Mouse (Mus musculus): ENCODE data around the gene Dus1l.
"Not testable (repeated sequence)": the region's sequence is repeated elsewhere in the genome, so short reads cannot be mapped to it uniquely, and the experiment has no call there.

The Dus1l gene

DNA sequence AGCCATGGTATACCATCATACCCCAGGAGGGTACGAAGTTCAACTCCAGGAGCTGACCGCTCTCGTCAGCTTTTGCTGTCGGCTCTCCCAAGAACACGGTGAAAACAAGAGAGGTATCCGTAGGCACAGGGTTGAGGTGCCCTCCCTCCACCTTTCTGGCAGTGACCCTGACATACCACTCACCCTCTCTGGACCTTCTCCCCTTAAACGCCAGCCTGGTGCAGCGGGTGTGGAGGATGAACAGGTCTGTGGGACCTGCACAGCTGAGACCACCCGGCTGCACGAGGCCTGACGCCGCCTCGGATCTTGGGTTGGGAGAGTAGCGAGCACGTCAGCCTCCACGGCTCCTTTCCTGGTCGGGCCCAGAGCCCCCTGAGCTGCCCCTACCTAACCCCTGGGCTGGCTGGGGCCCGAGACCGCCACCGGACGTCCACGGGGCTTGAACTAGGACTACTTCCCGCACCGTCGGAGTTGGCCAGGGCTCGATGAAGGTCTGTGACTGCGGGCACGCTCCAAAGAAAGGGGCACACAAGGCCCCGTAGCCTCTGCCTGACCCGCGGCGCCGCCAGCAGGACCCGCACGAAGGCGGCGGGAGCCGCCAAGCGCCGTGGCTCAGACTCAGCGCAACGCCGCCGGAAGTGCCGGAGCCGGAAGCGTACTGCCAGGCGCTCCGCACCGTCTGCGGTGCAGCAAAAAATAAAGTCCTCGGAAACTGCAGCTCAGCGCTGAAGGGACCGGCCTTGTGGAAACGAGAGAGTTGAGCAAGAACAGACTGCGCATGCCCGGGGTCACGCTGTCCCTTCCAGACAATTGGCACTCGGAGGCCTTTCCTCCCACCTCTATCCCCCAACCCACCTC, at the start of gene Dus1l:
TSS of gene Dus1l (minus strand) at position 648 of the 858 bp plus-strand sequence.
- peak; percentile 94 for DNase-seq (ENCODE audit: low read depth, low spot score)

DNA sequence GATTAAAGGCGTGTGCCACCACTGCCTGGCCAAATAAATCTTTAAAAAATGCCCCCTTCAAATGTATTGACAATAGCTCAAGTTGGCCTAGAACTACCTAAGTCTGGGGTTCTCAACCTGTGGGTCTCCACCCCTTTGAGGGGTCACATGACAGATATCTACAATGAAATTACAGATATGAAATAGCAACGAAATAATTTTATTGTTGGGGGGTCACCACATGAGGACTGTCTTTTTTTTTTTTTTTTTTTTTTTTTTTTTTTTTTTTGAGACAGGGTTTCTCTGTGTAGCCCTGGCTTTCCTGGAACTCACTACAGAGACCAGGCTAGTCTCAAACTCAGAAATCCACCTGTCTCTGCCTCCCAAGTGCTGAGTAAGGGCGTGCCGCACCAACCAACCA, 48.1 kb upstream of the Dus1l start:
- DNase-seq (ENCODE audit: low read depth, low spot score): no peak

DNA sequence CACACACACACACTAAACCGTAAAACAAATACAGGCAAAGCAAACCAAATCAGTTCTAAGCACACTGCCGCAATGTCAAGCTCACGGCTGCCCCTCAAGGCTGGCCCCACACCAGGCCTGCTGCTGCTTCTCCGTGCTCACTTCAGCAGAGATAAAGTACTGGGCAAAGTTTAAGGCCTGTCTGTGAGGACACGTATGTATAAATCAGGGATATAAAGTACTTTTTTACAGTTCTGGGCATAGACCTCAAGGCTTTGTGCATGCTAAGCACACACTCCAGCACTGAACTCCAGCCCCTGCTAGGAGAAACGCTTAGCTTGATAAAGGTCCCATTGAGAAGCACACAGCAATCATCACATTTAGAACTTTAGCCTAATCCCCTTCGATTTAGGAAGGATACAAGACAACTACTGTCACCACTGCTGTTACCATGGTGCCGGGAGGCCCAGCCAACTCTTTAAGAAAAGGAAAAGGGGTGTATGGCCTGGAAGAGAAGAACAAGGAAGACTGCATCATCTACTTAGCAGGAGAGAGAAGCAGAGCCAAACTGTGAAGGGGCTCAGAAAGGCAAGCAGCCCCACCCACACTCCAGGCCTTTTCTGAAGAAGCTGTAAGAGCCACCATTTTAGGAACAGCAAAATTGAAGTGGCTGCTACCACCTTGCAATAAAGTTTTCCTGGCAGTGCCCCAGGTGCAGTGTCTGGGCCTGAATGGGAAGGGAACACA, 37.5 kb upstream of the Dus1l start:
- no peak for DNase-seq (ENCODE audit: low read depth, low spot score)

DNA sequence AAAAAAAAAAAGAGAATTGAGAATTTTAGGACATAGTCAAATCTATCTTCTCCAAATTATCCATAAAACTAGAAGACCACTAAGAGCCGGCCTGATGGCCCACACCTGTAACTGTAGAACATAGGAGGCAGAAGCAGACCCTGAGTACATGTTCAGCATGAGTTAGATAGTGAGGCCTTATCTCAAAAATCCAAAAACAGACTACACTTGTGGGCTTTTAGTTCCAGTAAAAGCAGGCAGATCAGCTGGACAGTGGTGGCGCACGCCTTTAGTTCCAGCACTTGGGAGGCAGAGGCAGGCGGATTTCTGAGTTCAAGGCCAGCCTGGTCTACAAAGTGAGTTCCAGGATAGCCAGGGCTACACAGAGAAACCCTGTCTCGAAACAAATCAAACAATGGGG, 36.8 kb upstream of the Dus1l start:
- not testable (repeated sequence) for DNase-seq (ENCODE audit: low read depth, low spot score)

DNA sequence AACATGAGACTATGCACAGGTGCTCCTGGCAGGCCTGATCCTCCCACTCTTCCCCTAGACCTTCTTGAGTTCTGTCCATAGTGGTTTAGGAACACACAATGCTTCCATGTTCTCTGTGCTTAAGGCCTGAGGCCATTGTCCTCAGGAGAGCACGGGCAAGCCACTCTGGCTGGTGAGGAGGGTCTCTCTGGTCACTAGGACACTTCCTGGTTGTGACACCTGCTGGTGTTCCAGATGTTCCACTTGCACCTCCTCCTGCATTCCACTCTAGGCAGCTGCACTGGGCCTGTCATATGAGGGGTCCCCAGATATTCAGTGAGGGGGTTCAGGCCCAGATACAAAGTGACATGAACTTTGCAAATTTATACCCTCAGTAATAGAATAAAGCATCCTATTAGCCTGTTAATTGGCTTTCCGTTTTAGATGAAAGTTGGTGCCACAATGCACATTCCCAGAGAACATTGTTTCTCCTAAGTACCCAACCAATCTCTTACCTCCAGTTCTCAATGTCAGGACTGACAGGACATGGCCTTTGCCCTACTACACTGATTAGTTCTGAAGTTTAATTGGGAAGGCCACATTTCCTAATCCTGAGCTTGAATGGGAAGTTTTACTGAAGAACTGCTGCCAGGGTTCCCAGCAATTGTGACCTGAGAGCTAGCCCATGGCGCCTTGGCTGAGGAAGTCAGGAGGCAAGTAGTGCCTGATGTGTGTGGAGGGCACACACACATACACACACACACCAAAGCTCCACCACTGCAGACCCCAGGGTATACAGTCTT, 35.6 kb upstream of the Dus1l start:
- DNase-seq (ENCODE audit: low read depth, low spot score): no peak

DNA sequence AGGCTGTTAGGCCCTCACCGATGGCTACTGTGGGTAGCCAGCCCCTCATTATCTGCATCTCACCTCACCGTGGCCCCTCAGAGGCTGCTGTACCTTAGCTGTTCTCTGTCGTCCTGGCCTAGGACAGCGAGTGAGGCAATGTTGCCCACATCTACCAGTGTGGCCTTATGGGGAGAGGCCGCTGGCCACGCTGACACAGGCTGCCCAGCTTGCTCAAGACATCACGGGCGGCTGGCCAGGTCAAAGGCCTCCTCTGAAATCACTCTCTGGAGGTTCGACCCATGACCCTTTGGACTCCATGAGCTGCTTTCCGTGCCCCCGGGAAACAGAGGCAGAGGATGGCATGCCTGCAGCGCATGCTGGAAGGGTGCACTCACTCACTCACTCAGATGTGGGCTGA, 34.5 kb upstream of the Dus1l start:
- DNase-seq (ENCODE audit: low read depth, low spot score): no peak

DNA sequence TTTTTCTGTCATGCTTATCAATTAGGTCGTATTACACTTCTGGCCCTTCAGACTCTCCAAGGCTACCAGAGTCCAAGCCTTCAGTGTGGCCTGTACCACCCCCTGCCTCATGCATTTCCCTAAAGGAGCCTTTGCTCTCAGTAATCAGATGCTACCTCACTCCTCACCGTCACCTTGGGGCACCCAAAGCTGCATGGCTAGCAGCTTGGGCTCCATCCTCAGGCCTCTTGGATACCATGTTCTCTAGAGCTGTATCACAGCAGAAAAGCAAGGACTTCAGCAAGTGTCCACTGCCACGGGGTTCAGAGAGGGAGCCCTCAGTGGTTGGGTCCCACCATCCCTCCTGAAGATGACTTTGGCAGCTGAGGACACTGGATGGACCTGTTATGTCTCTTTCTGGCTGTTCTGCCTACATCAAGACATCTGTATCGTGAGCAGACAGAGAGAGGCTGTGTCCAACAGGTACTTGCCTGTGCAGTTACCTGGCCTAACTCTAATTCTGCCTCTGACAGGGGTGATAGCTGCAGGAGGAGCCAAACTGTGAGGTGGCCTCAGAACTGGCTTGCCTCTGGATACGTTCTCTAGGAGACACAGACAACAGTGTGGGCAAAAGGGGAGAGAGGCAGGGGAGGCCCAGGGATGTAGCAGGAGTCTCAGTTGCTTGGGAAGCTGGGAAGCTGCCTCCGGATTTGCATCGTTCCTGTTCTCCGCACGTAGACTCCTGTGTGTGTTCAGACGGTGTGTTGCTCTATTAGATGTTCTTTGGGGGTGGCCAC, 33.7 kb upstream of the Dus1l start:
- DNase-seq (ENCODE audit: low read depth, low spot score): no peak

DNA sequence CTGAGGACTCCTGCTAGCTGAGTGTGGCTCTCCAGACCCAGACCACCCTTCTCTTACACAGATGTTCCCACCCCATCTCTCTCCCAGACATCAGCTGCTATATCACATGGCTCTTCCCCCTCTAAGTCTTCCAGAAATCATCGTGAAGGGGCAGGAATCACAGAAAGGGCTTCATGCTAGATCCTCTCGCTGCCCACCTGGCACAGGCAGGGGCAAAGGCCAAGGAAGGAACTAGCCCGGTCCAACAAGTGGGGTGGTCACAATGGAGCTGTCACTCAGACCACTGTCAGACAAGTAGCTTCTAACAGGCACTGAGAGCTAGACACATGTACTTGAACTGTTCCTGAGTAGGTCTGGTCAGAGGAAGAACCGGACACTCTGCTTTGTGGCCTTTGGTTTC, 32.2 kb upstream of the Dus1l start:
- DNase-seq (ENCODE audit: low read depth, low spot score): no peak

DNA sequence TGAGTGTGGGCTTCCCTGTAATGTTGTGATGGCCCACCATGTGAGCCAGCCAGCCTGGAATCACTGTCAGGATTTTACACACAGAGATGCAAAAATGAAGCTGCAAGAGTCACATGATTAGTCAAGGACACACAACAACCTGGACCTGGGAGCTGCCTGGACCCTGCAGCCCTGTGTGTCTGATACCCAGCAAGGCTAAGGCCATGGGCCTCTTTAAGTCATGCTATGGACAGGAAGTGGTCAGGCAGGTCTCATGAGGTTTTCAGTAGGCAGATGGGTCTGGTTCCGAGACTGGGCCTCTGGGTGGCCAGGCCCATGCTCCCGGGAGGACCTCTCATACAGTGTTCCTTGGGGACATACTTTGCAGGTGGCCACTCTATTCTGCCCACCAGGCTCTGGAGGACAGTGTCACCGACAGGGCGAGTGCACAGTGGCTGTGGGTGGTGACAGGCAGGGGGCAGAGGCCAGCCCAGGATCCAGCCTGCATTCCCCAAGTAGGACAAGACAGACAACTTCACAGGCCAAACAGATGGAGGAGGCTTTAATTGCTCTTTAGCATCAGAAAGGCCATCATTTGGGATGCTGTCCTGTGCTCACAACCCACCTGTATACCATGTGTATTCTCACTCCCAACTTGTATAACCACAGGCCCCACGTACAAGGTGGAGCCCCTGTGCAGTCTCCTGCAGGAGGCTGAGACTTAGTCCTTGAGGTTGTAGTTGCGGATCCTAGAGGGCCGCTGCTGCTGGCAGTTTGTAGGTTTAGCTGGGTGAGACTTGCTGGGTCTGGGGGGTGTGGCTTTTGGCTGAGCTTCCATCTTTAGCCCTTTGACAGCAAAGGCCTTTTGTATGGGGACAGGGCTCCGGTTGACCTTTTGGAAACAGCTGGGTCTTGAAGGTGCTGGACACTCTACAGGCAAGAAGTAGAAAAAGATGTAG, 30.1 kb upstream of the Dus1l start:
- no peak for DNase-seq (ENCODE audit: low read depth, low spot score)

DNA sequence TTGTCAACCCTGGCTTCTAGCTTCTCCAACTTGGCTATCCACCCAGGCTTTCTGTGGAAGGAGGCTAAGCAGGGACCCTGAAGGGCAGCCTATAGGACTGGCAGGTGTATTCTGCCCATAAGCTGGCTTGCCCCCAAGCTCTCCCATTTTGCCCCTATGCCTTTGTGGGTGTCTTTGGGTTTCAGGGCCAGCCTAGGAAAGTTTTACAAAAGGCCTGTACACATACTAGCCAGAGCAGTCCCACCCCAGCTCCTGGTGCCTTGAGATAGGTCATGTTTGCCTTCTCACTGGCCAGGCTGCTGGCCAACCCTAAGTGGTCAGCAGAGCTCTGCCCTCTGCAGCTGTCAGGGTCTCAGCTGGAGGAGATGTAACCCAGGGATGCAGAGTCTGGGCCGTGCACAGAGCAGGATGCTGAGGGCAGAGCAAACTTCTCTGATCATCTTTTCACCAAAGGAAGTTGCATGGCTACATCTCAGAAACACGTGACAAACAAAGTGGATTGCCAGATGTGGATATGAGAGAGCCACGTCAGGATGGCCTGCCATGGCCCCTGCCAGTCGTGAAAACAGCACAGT, 29.2 kb upstream of the Dus1l start:
- peak; percentile 8 for DNase-seq (ENCODE audit: low read depth, low spot score)

DNA sequence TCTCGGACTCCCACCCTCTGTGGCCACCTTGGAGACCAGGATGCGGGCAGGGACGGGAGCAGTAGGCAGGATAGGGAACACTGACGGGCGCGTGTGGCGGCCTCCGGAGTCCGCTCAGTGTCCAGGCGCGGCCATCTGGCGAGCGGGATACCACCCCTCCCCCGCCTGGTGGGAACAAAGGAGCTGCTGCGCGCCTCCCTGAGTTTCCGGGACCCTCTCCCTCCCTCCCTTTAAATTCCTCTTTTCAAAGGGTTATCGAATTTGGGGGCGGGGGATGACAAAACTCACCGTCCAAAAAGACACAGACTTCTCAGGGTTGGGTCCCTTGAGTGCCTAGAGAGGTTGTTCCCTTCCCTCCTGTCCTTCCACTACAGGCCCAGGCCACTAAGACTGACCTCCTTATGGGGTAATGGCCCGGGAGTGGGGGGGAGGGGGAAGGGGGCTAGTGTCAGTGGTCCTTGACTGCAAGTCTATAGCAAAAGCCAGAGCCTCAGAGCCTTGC, 28.6 kb upstream of the Dus1l start:
- no peak for DNase-seq (ENCODE audit: low read depth, low spot score)

DNA sequence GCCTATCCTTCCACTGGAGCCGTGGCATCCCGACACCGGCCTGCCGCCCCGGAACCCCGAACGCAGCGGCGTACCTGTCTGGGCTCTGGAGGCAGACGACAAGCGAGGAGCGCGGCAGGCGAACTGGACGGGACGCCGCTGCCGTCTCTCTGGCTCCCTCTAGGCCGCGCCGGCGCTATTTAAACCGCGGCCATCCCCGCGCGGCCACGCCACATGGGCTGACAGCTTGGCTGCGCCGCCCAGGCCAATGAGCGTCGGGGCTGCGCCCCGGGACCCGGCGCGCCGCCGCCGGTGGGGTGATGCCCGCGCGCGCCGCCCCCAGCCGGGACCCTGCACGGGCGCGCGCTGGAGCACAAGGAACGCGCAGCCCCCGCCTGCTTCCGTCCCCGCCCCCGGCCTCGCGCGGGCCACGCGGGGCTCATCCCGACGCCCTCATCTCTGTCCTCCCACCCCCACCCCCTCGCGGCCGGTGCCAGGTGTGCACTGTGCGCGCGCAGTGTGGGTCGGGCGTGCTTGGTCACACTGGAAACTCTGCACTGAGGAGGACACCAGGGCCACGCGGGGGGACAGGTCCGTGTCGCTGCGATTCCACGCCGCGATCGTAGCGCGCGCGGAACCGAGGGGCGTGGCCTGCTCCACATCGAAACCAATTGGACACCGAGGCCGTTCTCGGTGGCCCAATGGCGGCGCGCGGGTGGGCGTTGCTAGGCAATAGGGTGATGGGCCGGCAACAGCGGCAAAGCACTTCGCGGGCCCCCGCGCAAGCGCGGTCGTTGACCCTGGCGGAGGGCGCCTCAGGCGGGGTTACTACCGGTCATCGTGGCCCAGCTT, 28.0 kb upstream of the Dus1l start, which contains the start of gene Fasn:
TSS of gene Fasn (minus strand) at position 592 of the 831 bp plus-strand sequence.
- DNase-seq (ENCODE audit: low read depth, low spot score): peak; percentile 90

DNA sequence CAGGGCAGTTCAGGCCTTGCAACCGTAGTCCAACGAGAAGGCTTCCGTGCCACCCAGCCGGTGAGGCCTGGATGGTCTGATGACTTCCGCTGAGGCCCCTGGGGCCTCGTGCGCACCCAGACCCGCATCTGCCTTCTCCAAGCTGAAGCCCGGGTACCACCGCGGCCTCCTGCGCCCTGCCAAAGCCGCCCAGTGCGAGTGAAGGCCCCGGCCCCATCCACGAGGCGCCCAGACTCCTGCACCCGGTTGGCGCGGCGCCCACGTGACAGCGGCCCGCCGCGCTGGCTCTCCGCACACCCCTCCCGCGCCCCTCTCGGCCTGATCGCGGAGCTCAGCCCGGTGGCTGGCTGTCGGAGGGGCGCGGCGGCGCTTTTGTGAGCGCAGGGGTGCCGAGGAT, 27.3 kb upstream of the Dus1l start:
- DNase-seq (ENCODE audit: low read depth, low spot score): no peak

DNA sequence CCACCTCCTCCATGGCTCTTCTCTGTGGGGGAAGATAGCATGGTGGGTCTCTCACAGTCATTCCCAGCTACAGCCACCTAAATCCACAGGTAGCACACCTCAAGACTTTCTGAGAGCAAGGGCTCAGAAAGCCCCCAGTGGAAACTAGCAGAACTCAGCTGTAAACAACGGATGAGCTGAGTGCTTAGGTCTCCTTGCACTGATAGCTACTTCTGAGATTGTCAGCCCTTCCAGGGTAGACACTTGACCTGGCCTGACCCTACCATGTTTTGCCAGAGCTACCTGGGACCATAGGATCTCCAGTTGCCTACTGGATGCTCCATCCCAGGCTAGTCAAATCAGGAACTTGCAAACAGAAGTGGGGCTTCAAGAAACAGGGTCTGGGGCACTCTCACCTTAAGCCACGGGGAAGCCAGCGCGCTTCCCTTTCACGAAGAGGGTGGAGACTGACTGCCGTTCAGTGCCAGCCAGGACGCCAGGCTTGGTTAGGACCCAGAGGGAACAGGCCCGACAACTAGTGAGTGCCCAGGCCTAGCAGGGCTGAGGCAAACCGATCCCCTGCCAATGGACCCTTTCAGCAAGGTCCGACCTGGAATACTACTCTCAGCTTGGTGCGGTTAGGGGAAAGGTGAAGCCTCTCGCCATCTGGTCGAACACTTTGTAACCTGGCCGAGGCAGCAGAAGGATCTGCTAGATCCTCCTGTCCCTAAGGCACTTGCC, 26.8 kb upstream of the Dus1l start:
- peak; percentile 4 for DNase-seq (ENCODE audit: low read depth, low spot score)

DNA sequence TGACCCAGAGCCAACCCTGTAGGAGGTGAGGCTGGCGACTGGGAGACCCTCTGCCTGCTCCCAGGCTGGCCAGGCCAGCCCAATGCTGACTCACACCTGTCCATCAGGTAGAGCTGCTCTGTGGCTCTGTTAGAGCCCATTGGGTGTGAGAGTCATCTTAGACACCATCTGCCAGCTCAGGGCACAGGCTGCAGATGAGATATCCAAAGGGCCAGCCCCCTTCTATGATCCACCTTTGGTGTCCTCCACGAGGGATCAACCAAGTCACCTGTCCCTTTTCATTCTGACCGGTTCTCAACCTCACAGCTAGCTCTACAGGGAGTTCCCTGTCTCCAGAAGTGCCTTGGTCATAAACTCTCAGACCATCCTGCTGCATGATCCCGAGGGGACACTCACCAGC, 26.1 kb upstream of the Dus1l start:
- DNase-seq (ENCODE audit: low read depth, low spot score): no peak

DNA sequence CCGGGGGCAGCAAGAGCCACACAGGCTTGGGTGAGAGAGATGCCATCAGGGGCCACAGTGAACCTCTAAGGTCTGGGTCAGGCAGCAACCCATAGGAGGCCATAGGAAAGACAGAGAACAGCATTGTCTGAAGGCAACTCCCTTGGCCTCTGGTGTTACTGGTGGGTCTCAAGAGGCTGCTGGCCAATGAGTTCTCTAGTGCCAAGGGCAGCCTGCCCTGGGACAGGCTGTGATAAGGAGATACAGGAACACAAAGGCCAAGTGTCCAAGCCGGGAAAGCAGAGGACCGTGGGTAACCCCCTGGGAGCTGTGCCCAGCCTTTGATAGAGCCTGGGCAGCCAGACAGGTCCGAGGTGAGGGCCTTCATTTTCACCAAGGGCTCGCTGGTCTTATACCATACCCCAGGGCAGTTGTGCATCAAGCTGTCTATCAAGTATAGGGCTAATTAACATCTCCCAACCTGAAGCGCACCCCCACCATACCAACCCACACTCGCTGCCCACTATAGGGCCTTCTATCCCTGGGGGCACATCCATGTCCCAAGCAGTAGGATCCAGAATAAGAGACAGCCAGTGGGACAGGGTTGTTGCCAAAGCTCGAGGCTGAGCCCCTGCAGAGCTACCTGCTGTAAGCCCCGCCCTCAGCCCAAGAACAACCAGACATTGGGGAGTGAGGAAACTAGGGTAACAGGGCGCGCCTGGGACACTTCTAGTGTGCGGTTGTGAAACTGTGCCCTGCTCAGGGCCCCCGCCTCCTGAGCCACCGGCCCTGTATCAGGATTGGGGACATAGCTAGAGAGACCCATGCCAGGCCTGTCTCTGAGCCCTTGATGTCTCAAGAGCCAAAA, 25.1 kb upstream of the Dus1l start:
- DNase-seq (ENCODE audit: low read depth, low spot score): no peak

DNA sequence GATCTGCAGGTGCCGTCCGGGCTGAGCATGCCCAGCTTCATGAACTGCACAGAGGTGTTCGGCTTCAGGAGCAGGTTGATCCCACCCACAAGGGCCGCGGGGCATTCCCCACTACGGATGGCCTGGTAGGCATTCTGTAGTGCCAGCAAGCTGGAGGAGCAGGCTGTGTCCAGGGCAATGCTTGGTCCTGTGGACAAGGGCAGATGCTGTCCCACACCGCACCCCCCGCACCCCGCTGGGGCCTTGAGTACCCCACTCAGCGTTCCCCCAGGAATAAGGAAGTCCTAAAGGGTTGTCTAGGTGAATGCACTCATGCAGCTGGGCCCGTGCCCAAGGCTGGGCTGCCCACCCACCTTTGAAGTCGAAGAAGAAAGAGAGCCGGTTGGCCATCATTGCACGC, 24.3 kb upstream of the Dus1l start:
- no peak for DNase-seq (ENCODE audit: low read depth, low spot score)
